Mouse (Mus musculus) thymus, adult 2 months (tissue): ENCODE measurements around the gene Gtpbp1.

Source experiments
- CTCF ChIP-seq: fragments of 200-500 bp; IDR thresholded peaks from 2 replicates; pipeline ENCODE4 v1.5.1; 2012; ENCODE audit warnings: mild to moderate bottlenecking, control low read depth, low read length, moderate library complexity, borderline replicate concordance; ENCODE audit not compliant: control insufficient read depth, poor library complexity, insufficient read depth; ENCODE audit errors: extremely low read depth
- POLR2A ChIP-seq: fragments of 200-500 bp; IDR thresholded peaks from 2 replicates; pipeline ENCODE4 v1.6.1; 2012; ENCODE audit warnings: mild to moderate bottlenecking, low read length, control low read depth, moderate library complexity; ENCODE audit not compliant: control insufficient read depth, poor library complexity, insufficient read depth; ENCODE audit errors: extremely low read depth

GRCm38 (mm10) chr15:79745312-79745711 is 54.7 kb downstream of the Gtpbp1 start:
- TF ChIP-seq POLR2A (no peak), CTCF (no peak)
